Mouse (Mus musculus) lung, embryonic 16.5 days (tissue): ENCODE results near the gene Prkca. TPM values are rescaled to one million over a fixed set of nuclear protein-coding genes. Genes with fewer than 3 reads are reported as not detected.

Experiments used
- ATAC-seq: fragments of 200-750 bp; cut with Nextera tagmentation; 2 replicates; pipeline ENCODE4 v1.8.0; 2017; ENCODE audit warnings: low read depth, mild to moderate bottlenecking, moderate library complexity
- H3K27ac ChIP-seq: fragments of 300-500 bp; sonication (generic); 2 replicates; pipeline ENCODE4 v1.5.1; 2014; ENCODE audit warnings: mild to moderate bottlenecking, control low read depth, low read length
- H3K27me3 ChIP-seq: fragments of 300-500 bp; sonication (generic); 2 replicates; pipeline ENCODE4 v1.6.1; 2014; ENCODE audit warnings: low read depth, low read length, mixed read lengths; ENCODE audit not compliant: control insufficient read depth, insufficient read depth
- H3K36me3 ChIP-seq: fragments of 300-500 bp; sonication (generic); 2 replicates; pipeline ENCODE4 v1.6.1; 2014; ENCODE audit warnings: low read length; ENCODE audit not compliant: control insufficient read depth, insufficient read depth
- H3K4me1 ChIP-seq: fragments of 300-500 bp; sonication (generic); replicated peaks from 2 replicates; pipeline ENCODE4 v1.6.1; 2014; ENCODE audit warnings: low read length, mixed read lengths; ENCODE audit not compliant: control insufficient read depth, insufficient read depth
- H3K4me2 ChIP-seq: fragments of 300-500 bp; sonication (generic); 2 replicates; pipeline ENCODE4 v1.6.1; 2014; ENCODE audit warnings: low read depth, low read length, control low read depth
- H3K4me3 ChIP-seq: fragments of 300-500 bp; sonication (generic); 2 replicates; pipeline ENCODE4 v1.5.1; 2014; ENCODE audit warnings: mild to moderate bottlenecking, low read length, control low read depth
- H3K9ac ChIP-seq: fragments of 300-500 bp; sonication (generic); 2 replicates; pipeline ENCODE4 v1.6.1; 2014; ENCODE audit warnings: low read length, control low read depth
- H3K9me3 ChIP-seq: fragments of 300-500 bp; sonication (generic); 2 replicates; pipeline ENCODE4 v1.6.1; 2016; ENCODE audit warnings: low read length; ENCODE audit not compliant: control insufficient read depth
- WGBS: fragments of 180-500 bp; shearing (Covaris S2); extraction: QIAGEN DNeasy Blood & Tissue Kit; methylation state at CpG from one replicate; pipeline ENCODE4 v1.1.7; 2014; 5-methylcytosine and 5-hydroxymethylcytosine counted together
- polyA plus RNA-seq: library from polyadenylated mRNA; unstranded; fragments of >200 nt; fragmentation: Nextera tagmentation; extraction: Ambion mirVana; gene quantifications from 2 replicates; pipeline ENCODE4 v1.2.1, GENCODE M21; 2015

The Prkca gene
- polyA plus RNA-seq, 1 experiment from 2014 or later: 10.1 TPM

DNA sequence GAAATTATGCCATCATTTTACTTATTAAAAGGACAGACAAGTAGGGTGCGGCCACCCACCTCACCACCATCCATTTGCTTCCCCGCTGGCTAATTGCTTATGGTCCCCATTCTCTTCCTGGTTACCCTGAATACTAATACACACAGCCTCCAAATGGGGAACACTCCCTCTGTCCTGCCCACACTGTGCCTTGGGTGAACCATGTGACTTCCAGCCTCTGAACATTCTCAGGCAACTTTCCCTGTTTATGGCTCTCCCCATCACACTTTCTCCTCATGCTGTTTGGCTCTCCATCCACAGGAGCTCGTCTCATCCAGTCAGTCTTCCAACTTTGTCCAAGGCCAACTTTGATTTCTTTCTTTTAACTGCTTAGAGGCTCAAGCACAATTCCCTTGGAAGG lies 80.3 kb downstream of the Prkca start:
- no peaks in the 10 kb centered on the region for H3K9me3 ChIP-seq
- no peak overlapping the region for H3K4me2 ChIP-seq
- H3K9ac ChIP-seq: no peak overlapping the region
- 75% methylated on average over 3 of the region's 3 CpGs for WGBS
- H3K27me3 ChIP-seq: no peaks in the 10 kb centered on the region
- H3K36me3 ChIP-seq: no peaks in the 10 kb centered on the region
- no peak overlapping the region for H3K4me3 ChIP-seq
- peaks cover 24% of the 10 kb centered on the region for H3K4me1 ChIP-seq
- ATAC-seq: no peak
- H3K27ac ChIP-seq: no peak overlapping the region

DNA sequence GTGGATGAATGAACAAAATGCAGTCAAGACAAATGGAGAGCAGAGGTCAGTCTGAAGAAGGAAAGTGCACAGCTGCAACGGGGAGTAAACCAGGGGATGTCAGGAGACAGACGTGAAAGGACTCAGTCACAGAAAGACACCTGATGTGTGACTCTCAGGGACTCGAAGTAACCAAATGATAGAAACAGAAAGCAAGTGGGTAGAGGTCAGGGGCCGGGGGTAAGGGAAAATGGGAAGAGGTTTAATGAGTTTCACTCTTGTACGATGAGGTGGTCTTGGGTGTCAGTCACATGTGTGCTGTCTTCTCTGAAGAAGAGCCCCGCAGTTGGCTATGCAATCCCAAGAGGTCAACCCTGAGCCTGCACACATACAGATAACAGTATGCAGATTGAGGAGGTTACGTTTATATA lies 82.0 kb downstream of the Prkca start:
- H3K27me3 ChIP-seq: no peaks in the 10 kb centered on the region
- no peak for ATAC-seq
- H3K4me2 ChIP-seq: no peak overlapping the region
- no peak overlapping the region for H3K27ac ChIP-seq
- no peak overlapping the region for H3K4me3 ChIP-seq
- H3K9me3 ChIP-seq: no peaks in the 10 kb centered on the region
- no peak overlapping the region for H3K9ac ChIP-seq
- no peaks in the 10 kb centered on the region for H3K36me3 ChIP-seq
- WGBS: 38% methylated on average over 7 of the region's 7 CpGs
- peaks cover 35% of the 10 kb centered on the region for H3K4me1 ChIP-seq

GRCm38 (mm10) chr11:108260775-108261517 lies 82.8 kb downstream of the Prkca start:
- WGBS: 53% methylated on average over 6 of the region's 6 CpGs
- no peak overlapping the region for H3K4me3 ChIP-seq
- no peaks in the 10 kb centered on the region for H3K9me3 ChIP-seq
- peaks cover 38% of the 10 kb centered on the region for H3K4me1 ChIP-seq
- no peaks in the 10 kb centered on the region for H3K36me3 ChIP-seq
- H3K4me2 ChIP-seq: no peak overlapping the region
- no peak overlapping the region for H3K27ac ChIP-seq
- no peaks in the 10 kb centered on the region for H3K27me3 ChIP-seq
- no peak overlapping the region for H3K9ac ChIP-seq
- ATAC-seq: no peak

GRCm38 (mm10) chr11:108259391-108259790 lies 84.3 kb downstream of the Prkca start:
- Histone ChIP-seq H3K36me3 (no peaks in the 10 kb centered on the region), H3K9me3 (no peaks in the 10 kb centered on the region), H3K27me3 (no peaks in the 10 kb centered on the region), H3K9ac (no peak overlapping the region), H3K4me1 (peaks cover 46% of the 10 kb centered on the region), H3K4me3 (no peak overlapping the region), H3K27ac (peak overlapping the region; percentile 66), H3K4me2 (no peak overlapping the region; the same call in 1 of the 2 replicates)
- ATAC-seq: no peak
- WGBS: 36% methylated on average over 4 of the region's 4 CpGs

- peaks cover 51% of the 10 kb centered on the region for H3K4me1 ChIP-seq
- H3K36me3 ChIP-seq: no peaks in the 10 kb centered on the region
- peak overlapping the region; percentile 66 for H3K27ac ChIP-seq
- 25% methylated on average over 5 of the region's 5 CpGs for WGBS
- H3K27me3 ChIP-seq: no peaks in the 10 kb centered on the region
- no peak overlapping the region; the same call in 1 of the 2 replicates for H3K4me2 ChIP-seq
- H3K9ac ChIP-seq: no peak overlapping the region
- ATAC-seq: peak; percentile 67
- H3K9me3 ChIP-seq: no peaks in the 10 kb centered on the region
- no peak overlapping the region for H3K4me3 ChIP-seq
Measured at GRCm38 (mm10) chr11:108258811-108259266, 84.9 kb downstream of the Prkca start.

- Histone ChIP-seq H3K9me3 (no peaks in the 10 kb centered on the region), H3K27ac (peak overlapping the region; percentile 66), H3K4me1 (peaks cover 58% of the 10 kb centered on the region), H3K9ac (no peak overlapping the region), H3K4me3 (no peak overlapping the region), H3K4me2 (no peak overlapping the region), H3K27me3 (no peaks in the 10 kb centered on the region), H3K36me3 (no peaks in the 10 kb centered on the region)
- 35% methylated on average over 8 of the region's 8 CpGs for WGBS
- peak; percentile 37 for ATAC-seq
Measured at GRCm38 (mm10) chr11:108257921-108258320, 85.8 kb downstream of the Prkca start.

GRCm38 (mm10) chr11:108254681-108255080 lies 89.0 kb downstream of the Prkca start:
- no peak overlapping the region for H3K9ac ChIP-seq
- no peak overlapping the region for H3K4me3 ChIP-seq
- no peak for ATAC-seq
- no peaks in the 10 kb centered on the region for H3K36me3 ChIP-seq
- peak overlapping the region; percentile 34; the same call in 1 of the 2 replicates for H3K27ac ChIP-seq
- H3K4me2 ChIP-seq: no peak overlapping the region
- no peaks in the 10 kb centered on the region for H3K9me3 ChIP-seq
- H3K4me1 ChIP-seq: peaks cover 74% of the 10 kb centered on the region
- 27% methylated on average over 5 of the region's 5 CpGs for WGBS
- H3K27me3 ChIP-seq: no peaks in the 10 kb centered on the region

GRCm38 (mm10) chr11:108251924-108252775 lies 91.6 kb downstream of the Prkca start:
- Histone ChIP-seq H3K4me1 (peaks cover 58% of the 10 kb centered on the region), H3K27me3 (no peaks in the 10 kb centered on the region), H3K4me3 (no peak overlapping the region), H3K9me3 (no peaks in the 10 kb centered on the region), H3K27ac (peak overlapping the region; percentile 50), H3K4me2 (no peak overlapping the region), H3K36me3 (no peaks in the 10 kb centered on the region), H3K9ac (no peak overlapping the region)
- ATAC-seq: no peak
- WGBS: 71% methylated on average over 7 of the region's 7 CpGs
